Mouse (Mus musculus) lung, postnatal 36 days (tissue): ENCODE measurements around the gene Slc6a5.

Experiments used
- DNase-seq: peaks from one replicate; pipeline ENCODE4 v3.0.0; 2022; ENCODE audit warnings: mixed read lengths

Slc6a5 gene

DNA sequence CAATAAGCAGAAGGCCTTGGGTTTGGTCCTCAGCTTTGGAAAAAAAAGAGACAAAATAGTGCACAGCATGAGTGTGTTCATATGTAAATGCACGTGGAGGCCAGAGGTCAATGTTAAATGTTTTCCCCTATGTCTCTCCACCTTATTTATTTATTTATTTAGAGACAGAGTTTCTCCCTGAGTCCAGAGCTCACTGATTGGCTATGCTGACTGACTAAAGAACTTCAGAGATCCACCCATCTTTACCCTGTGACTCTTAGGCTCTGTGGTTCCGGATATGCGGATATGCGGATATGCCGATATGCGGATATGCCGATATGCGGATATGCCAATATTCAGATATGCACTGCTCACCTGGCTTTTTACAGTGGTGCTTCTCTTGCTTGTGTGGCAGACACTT is 76.0 kb downstream of the Slc6a5 start:
- DNase-seq, result no peak

- no peak for DNase-seq
These were observed 89.4 kb downstream of the Slc6a5 start for GRCm38 (mm10) chr7:49999321-49999720.

- no peak for DNase-seq
These were observed 95.3 kb downstream of the Slc6a5 start for GRCm38 (mm10) chr7:50005268-50005667.
